Mouse (Mus musculus) T-helper 1 cell (primary cell): ENCODE data around the gene Muc13.

Experiments used
- in situ Hi-C: fragments of 300-600 bp; cut with MboI, MseI; formaldehyde crosslinking; loops from one replicate; pipeline ENCODE4 v1.15.1; 2025; ENCODE audit warnings: high pct_unique_total_duplicates

Muc13 gene

GRCm38 (mm10) chr16:33820269-33821178, 26.7 kb downstream of the Muc13 start:
- in situ Hi-C loops = no loop called here

GRCm38 (mm10) chr16:33824603-33825002, 30.8 kb downstream of the Muc13 start:
- in situ Hi-C loops = no loop called here

DNA sequence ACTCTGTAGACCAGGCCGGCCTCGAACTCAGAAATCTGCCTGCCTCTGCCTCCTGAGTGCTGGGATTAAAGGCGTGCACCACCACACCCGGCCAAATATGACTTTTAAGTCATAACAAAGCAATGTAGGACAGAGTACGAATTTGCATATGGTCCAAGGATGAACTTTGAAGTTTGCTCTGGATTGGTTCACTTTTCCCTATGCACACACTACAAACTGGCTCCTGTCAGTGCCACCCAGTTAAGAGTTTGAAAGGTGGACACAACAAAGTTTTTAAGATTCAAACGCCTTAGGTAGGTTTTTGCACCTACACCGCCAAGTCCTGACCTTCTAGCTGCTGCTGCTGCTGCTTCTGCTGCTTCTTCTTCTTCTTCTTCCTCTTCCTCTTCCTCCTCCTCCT, 34.7 kb downstream of the Muc13 start:
- in situ Hi-C loops = no loop called here

- in situ Hi-C loops = no loop called here
These were observed 35.5 kb downstream of the Muc13 start, which contains the start of gene Itgb5 for GRCm38 (mm10) chr16:33829301-33829831. Gene Itgb5, plus strand, starts transcription at chr16:33829665.

DNA sequence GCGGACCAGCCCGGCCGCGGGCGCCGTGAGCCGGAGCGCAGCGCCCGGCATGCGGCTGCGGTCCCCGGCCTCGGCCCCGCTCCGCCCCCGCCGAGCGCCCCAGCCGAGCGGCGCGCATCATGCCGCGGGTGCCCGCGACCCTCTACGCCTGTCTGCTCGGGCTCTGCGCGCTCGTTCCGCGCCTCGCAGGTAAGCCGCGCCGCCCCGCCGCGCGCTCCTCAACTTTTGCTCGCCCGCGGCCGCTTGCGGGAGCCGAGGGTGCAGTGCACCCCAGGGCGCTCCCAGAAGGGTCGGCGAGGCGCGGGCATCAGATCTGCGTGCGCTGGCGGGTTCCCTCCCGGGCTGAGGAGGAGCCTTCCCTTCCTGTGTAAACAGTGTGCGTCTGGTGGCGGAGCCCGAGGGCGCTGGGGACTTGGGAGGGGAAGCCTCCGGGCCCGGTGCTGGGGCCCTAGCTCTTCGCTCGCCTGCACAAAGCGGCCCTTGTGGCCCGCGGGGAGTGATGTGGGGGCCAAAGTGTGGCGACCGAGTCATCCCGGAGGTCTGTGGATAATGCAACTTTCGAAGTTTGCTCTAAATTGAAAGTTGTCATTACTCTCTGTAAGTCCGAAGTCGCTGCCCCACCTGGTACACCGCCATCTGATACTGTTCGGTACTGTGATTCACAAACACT, 36.1 kb downstream of the Muc13 start:
- in situ Hi-C loops = no loop called here

- in situ Hi-C loops = no loop called here
These were observed 36.8 kb downstream of the Muc13 start for GRCm38 (mm10) chr16:33830512-33831105.

GRCm38 (mm10) chr16:33832057-33832456, 38.2 kb downstream of the Muc13 start:
- in situ Hi-C loops = no loop called here

DNA sequence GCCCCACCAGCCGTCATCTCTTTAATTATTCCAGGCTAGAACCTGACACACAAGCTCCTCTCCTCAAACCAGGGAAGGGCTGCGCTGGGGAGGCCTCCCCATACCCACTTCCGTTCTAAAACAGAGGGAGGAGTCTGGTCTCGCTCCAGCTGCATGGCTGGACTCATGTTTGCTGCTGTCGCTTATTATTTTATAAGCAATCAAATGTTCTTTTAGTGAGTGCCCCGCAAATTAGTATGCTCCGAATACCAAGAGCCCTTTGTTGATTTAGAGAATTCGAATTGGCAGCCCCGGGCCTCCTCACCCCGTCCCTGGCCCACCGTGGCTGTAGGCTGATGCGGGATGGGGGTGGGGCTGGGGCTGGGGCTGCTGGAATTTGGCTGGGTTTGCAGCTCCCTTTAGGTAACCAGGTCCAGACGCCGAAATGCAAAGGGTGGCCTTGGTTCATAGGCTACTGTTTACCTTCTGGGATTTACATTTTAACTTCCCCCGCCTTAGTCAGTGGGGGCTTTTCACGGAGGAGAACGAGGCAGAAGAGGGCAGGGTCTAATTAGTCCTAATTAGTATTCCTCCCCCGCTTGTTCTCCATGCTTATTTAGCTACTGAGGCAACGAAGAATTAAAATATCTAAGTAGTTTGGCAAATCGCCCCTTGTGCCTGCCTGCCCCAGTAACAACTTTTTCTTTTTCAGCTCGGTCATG, 39.0 kb downstream of the Muc13 start:
- in situ Hi-C loops = no loop called here

DNA sequence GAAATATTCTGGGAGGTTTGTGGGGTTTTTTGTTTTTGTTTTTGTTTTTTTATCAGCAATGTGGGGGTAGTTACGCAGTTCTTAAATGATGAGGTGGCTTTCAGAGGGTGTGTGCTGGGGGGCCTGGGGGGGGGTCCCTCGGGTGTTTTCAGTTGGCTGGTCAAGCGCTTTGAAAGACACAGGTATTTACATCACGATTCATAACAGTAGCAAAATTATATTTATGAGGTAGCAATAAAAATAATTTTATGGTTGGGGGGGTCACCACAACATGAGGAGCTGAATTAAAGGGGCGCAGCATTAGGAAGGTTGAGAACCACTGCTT, 39.6 kb downstream of the Muc13 start:
- in situ Hi-C loops = no loop called here

GRCm38 (mm10) chr16:33833781-33834482, 40.1 kb downstream of the Muc13 start:
- in situ Hi-C loops = no loop called here

GRCm38 (mm10) chr16:33836676-33837075, 42.8 kb downstream of the Muc13 start:
- in situ Hi-C loops = no loop called here

DNA sequence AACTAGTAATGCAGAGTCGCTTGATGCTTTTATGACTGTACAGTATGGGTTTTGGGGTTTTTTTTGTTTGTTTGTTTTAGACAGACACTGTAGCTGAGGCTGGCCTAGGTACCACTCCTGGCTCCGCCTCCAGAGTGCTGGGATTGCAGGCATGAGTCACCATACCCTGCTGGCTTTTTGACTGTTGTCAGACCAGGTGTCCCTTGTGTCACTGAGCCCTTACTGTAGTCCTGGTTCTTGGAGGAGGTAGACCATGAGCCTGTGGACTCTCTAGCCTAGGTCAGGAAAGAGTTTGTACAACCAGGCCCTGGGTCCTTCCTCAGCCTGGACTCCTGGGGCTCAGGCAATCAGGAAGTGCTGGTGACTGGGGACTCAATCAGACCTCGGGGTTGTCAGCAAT, 43.4 kb downstream of the Muc13 start:
- in situ Hi-C loops = no loop called here

DNA sequence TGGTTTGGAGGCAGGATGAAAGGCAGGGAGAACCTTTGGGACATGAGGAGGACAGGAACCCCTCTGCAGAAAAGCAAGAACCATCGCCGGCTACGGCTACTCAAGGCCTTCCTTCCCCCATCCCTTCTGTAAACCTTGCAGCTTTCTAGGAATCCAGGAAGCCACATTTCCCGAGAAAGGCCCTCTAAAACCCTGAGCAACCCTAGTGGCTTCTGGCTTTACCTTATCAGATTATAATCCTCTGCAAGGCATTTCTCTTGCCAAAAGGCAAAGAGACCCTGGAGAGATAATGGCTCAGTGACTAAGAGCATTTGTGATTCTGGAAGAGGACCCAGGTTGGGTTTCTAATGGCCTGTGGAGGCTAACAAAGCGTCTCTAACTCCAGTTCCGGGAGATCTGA, 46.8 kb downstream of the Muc13 start:
- in situ Hi-C loops = no loop called here

DNA sequence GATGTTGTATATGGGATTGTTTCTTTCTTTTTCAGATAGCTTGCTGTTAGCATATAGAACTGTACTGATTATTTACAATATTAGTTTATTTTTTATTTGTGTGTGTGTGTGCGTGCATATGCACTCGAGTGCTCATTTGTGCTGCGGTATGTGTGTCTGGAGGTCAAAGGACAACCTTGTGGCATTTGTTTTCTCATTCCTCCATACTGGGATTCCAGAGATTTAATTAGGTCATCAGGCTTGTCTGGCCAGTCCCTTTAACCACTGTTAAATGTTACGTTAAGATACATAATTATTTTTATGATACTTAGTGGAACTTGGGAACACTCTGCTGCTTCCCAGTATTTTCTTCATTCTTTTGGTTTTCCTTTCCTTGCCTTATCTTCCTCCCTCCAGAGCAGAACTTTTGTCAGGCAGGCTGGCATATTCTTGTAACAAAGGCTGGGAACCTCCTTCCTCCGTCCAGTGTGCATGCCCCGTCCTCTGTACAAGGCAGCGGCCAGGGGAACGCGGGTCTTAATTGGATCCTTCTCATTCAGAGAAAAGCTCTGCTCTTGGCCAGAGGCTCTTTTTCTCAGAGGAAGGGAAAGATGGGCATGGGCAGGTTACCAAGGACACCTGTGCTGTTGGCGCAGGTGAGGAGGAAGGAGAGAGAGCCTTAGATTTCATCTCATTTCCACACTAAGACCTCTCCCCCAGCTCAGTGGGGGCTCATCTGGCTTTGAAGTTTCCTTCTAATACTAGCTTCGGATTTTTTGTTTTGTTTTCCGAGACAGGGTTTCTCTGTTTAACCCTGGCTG, 48.4 kb downstream of the Muc13 start:
- in situ Hi-C loops = no loop called here

DNA sequence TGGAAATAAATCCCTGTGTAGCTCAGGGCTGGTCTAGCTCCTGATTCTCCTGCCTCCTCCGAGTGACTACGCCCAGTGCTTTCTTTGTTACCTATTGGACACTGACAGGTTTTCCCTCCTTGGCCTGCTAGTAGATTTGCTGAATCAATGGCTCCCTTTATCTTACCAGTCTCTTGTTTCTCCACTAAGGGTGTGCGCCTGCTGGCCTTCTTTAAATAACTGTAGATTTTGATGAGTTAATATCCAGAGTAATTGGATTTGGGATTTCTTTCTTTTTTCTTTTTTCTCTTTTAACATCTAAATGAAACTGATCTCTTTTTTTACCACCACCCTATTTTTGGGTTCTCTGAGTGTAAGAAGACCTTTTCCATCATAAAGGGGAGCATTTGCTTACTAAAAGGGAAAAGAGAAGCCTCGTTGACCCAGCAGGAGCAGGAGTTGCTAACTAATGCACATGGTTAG, 50.3 kb downstream of the Muc13 start:
- in situ Hi-C loops = no loop called here

GRCm38 (mm10) chr16:33844866-33845265, 51.0 kb downstream of the Muc13 start:
- in situ Hi-C loops = no loop called here

DNA sequence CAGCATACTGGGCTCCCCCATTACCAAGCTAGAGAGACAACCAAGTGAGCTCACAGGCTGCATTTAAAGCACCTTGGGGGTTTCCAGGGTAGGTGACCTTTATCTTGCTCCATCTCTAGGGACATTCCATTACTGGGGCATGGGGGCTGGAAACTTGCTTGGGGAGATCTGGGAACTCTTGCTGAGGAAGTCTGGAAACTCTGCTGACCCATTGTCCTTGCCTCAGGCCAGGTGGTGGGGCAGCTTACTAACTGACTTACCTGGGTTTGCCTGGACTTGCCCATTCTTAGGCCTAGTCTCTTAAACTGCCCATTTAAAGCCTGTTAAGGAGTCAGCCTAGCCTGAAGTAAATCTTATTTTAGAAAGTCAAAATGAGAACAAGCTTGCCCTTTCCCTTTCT, 59.4 kb downstream of the Muc13 start:
- in situ Hi-C loops = no loop called here

DNA sequence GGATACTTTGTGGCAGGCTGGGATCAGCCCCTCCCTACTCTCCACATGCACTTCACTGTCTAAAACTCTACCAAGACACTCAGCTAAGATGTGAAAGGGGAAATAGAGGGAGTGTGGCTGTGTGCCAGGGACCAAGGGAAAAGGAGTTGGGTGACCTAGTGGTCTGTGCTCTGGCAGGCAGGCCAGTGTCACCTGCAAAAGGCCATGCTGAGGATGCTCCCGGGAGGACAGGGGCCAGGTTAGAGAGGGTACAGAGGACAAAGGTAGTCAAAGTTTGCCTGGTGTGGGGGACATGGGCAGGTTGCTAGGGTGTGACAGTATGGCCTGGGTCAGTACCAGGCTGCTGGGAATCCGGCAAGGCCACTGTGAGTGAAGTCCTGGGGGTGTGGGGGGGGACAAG, 64.9 kb downstream of the Muc13 start:
- in situ Hi-C loops = no loop called here

DNA sequence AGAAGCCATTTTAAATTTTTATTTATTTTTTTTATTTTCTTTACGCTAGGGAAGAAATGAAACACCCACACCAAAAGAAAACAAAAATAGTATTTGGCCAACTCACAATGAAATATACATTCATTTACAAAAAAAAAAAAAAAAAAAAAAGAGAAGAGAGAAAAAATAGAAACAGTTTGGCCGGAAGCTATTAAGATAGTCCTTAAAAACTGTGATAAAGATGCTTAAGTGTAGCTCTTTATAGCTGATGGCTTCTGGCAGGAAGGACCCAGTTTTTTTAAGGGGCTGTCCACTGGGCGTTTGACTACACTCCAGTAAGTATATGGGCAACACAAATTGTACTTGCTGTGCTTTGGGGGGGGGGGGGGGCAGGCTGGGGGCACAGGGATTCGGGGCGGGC, 65.5 kb downstream of the Muc13 start:
- in situ Hi-C loops = no loop called here

GRCm38 (mm10) chr16:33859988-33860700, 66.3 kb downstream of the Muc13 start:
- in situ Hi-C loops = no loop called here
